Mouse (Mus musculus): Measurements from ENCODE around the gene Unc13c. TPM values are rescaled to one million over a fixed set of nuclear protein-coding genes. Genes with fewer than 3 reads are reported as not detected.

Unc13c gene
- polyA plus RNA-seq, 1 experiment from 2014 or later: 0.19 TPM

GRCm38 (mm10) chr9:73965322-73965915, 3.3 kb downstream of the Unc13c start:
- no peak for ATAC-seq (replicated peaks; ENCODE audit: low FRiP score)
- no peaks in the 10 kb centered on the region for H3K27me3 ChIP-seq (replicated peaks; ENCODE audit: control insufficient read depth, insufficient read depth, low read length)
- 64% methylated on average over 9 of the region's 9 CpGs for WGBS
- no peak overlapping the region for H3K9ac ChIP-seq (ENCODE audit: low read depth, low read length)
- H3K4me2 ChIP-seq: no peak overlapping the region
- H3K4me3 ChIP-seq (ENCODE audit: low read depth, low read length): no peak overlapping the region
- no peak for DNase-seq (ENCODE audit: low spot score)
- no peaks in the 10 kb centered on the region for H3K36me3 ChIP-seq (ENCODE audit: control insufficient read depth, insufficient read depth, low read length)
- H3K9me3 ChIP-seq (ENCODE audit: control insufficient read depth, low read length): no peaks in the 10 kb centered on the region
- H3K27ac ChIP-seq (ENCODE audit: low read depth, low read length): no peak overlapping the region
- H3K4me1 ChIP-seq (replicated peaks; ENCODE audit: control insufficient read depth, insufficient read depth, low read length): no peaks in the 10 kb centered on the region

- no peaks in the 10 kb centered on the region for H3K9me3 ChIP-seq (ENCODE audit: control insufficient read depth, low read length)
- ATAC-seq (replicated peaks; ENCODE audit: low FRiP score) (no peak), DNase-seq (ENCODE audit: low spot score) (no peak)
- H3K36me3 ChIP-seq (ENCODE audit: control insufficient read depth, insufficient read depth, low read length): no peaks in the 10 kb centered on the region
- H3K27me3 ChIP-seq (replicated peaks; ENCODE audit: control insufficient read depth, insufficient read depth, low read length): no peaks in the 10 kb centered on the region
- no peak overlapping the region for H3K4me3 ChIP-seq (ENCODE audit: low read depth, low read length)
- WGBS: 81% methylated on average over 6 of the region's 6 CpGs
- H3K4me2 ChIP-seq: no peak overlapping the region
- no peaks in the 10 kb centered on the region for H3K4me1 ChIP-seq (replicated peaks; ENCODE audit: control insufficient read depth, insufficient read depth, low read length)
- no peak overlapping the region for H3K9ac ChIP-seq (ENCODE audit: low read depth, low read length)
- no peak overlapping the region for H3K27ac ChIP-seq (ENCODE audit: low read depth, low read length)
Observed at GRCm38 (mm10) chr9:73962471-73962870, 6.3 kb downstream of the Unc13c start.

GRCm38 (mm10) chr9:73952331-73952730, 16.4 kb downstream of the Unc13c start:
- no peak for DNase-seq (ENCODE audit: low spot score)
- no peaks in the 10 kb centered on the region for H3K27me3 ChIP-seq (replicated peaks; ENCODE audit: control insufficient read depth, insufficient read depth, low read length)
- no peak overlapping the region for H3K4me3 ChIP-seq (ENCODE audit: low read depth, low read length)
- H3K9ac ChIP-seq (ENCODE audit: low read depth, low read length): no peak overlapping the region
- H3K9me3 ChIP-seq (ENCODE audit: control insufficient read depth, low read length): no peaks in the 10 kb centered on the region
- no peak overlapping the region for H3K4me2 ChIP-seq
- no peaks in the 10 kb centered on the region for H3K4me1 ChIP-seq (replicated peaks; ENCODE audit: control insufficient read depth, insufficient read depth, low read length)
- ATAC-seq (replicated peaks; ENCODE audit: low FRiP score): no peak
- no peaks in the 10 kb centered on the region for H3K36me3 ChIP-seq (ENCODE audit: control insufficient read depth, insufficient read depth, low read length)
- H3K27ac ChIP-seq (ENCODE audit: low read depth, low read length): no peak overlapping the region

GRCm38 (mm10) chr9:73951586-73951985, 17.2 kb downstream of the Unc13c start:
- Histone ChIP-seq H3K27ac (ENCODE audit: low read depth, low read length) (no peak overlapping the region), H3K4me1 (replicated peaks; ENCODE audit: control insufficient read depth, insufficient read depth, low read length) (no peaks in the 10 kb centered on the region), H3K36me3 (ENCODE audit: control insufficient read depth, insufficient read depth, low read length) (no peaks in the 10 kb centered on the region), H3K9ac (ENCODE audit: low read depth, low read length) (no peak overlapping the region), H3K4me2 (no peak overlapping the region), H3K9me3 (ENCODE audit: control insufficient read depth, low read length) (no peaks in the 10 kb centered on the region), H3K4me3 (ENCODE audit: low read depth, low read length) (no peak overlapping the region), H3K27me3 (replicated peaks; ENCODE audit: control insufficient read depth, insufficient read depth, low read length) (no peaks in the 10 kb centered on the region)
- 85% methylated on average over 4 of the region's 4 CpGs for WGBS
- ATAC-seq (replicated peaks; ENCODE audit: low FRiP score) (no peak), DNase-seq (ENCODE audit: low spot score) (no peak)

- H3K9me3 ChIP-seq (ENCODE audit: control insufficient read depth, low read length): no peaks in the 10 kb centered on the region
- H3K27me3 ChIP-seq (replicated peaks; ENCODE audit: control insufficient read depth, insufficient read depth, low read length): no peaks in the 10 kb centered on the region
- H3K4me2 ChIP-seq: no peak overlapping the region
- 72% methylated on average over 4 of the region's 4 CpGs for WGBS
- H3K4me3 ChIP-seq (ENCODE audit: low read depth, low read length): no peak overlapping the region
- H3K4me1 ChIP-seq (replicated peaks; ENCODE audit: control insufficient read depth, insufficient read depth, low read length): no peaks in the 10 kb centered on the region
- H3K9ac ChIP-seq (ENCODE audit: low read depth, low read length): no peak overlapping the region
- DNase-seq (ENCODE audit: low spot score) (no peak), ATAC-seq (replicated peaks; ENCODE audit: low FRiP score) (no peak)
- no peak overlapping the region for H3K27ac ChIP-seq (ENCODE audit: low read depth, low read length)
- H3K36me3 ChIP-seq (ENCODE audit: control insufficient read depth, insufficient read depth, low read length): no peaks in the 10 kb centered on the region
Observed at GRCm38 (mm10) chr9:73934844-73935243, 33.9 kb downstream of the Unc13c start.

- WGBS: 93% methylated on average over 9 of the region's 9 CpGs
- Histone ChIP-seq H3K4me3 (ENCODE audit: low read depth, low read length) (no peak overlapping the region), H3K36me3 (ENCODE audit: control insufficient read depth, insufficient read depth, low read length) (no peaks in the 10 kb centered on the region), H3K27me3 (replicated peaks; ENCODE audit: control insufficient read depth, insufficient read depth, low read length) (no peaks in the 10 kb centered on the region), H3K9ac (ENCODE audit: low read depth, low read length) (no peak overlapping the region), H3K27ac (ENCODE audit: low read depth, low read length) (no peak overlapping the region), H3K4me1 (replicated peaks; ENCODE audit: control insufficient read depth, insufficient read depth, low read length) (no peaks in the 10 kb centered on the region), H3K9me3 (ENCODE audit: control insufficient read depth, low read length) (no peaks in the 10 kb centered on the region), H3K4me2 (no peak overlapping the region)
- DNase-seq (ENCODE audit: low spot score) (no peak), ATAC-seq (replicated peaks; ENCODE audit: low FRiP score) (no peak)
Observed at GRCm38 (mm10) chr9:73931988-73932387, 36.8 kb downstream of the Unc13c start.

GRCm38 (mm10) chr9:73927276-73927675, 41.5 kb downstream of the Unc13c start:
- Histone ChIP-seq H3K4me2 (no peak overlapping the region), H3K27me3 (replicated peaks; ENCODE audit: control insufficient read depth, insufficient read depth, low read length) (no peaks in the 10 kb centered on the region), H3K9ac (ENCODE audit: low read depth, low read length) (no peak overlapping the region), H3K4me1 (replicated peaks; ENCODE audit: control insufficient read depth, insufficient read depth, low read length) (no peaks in the 10 kb centered on the region), H3K4me3 (ENCODE audit: low read depth, low read length) (no peak overlapping the region), H3K36me3 (ENCODE audit: control insufficient read depth, insufficient read depth, low read length) (no peaks in the 10 kb centered on the region), H3K9me3 (ENCODE audit: control insufficient read depth, low read length) (no peaks in the 10 kb centered on the region), H3K27ac (ENCODE audit: low read depth, low read length) (no peak overlapping the region)
- 72% methylated on average over 2 of the region's 2 CpGs for WGBS
- DNase-seq (ENCODE audit: low spot score) (no peak), ATAC-seq (replicated peaks; ENCODE audit: low FRiP score) (no peak)

- Histone ChIP-seq H3K36me3 (ENCODE audit: control insufficient read depth, insufficient read depth, low read length) (no peaks in the 10 kb centered on the region), H3K4me3 (ENCODE audit: low read depth, low read length) (no peak overlapping the region), H3K27me3 (replicated peaks; ENCODE audit: control insufficient read depth, insufficient read depth, low read length) (no peaks in the 10 kb centered on the region), H3K27ac (ENCODE audit: low read depth, low read length) (no peak overlapping the region), H3K9ac (ENCODE audit: low read depth, low read length) (no peak overlapping the region), H3K4me2 (no peak overlapping the region), H3K4me1 (replicated peaks; ENCODE audit: control insufficient read depth, insufficient read depth, low read length) (no peaks in the 10 kb centered on the region), H3K9me3 (ENCODE audit: control insufficient read depth, low read length) (no peaks in the 10 kb centered on the region)
- DNase-seq (ENCODE audit: low spot score) (no peak), ATAC-seq (replicated peaks; ENCODE audit: low FRiP score) (no peak)
- 78% methylated on average over 11 of the region's 11 CpGs for WGBS
Observed at GRCm38 (mm10) chr9:73922449-73923115, 46.2 kb downstream of the Unc13c start.

GRCm38 (mm10) chr9:73905959-73906358, 62.8 kb downstream of the Unc13c start:
- H3K4me2 ChIP-seq: no peak overlapping the region
- no peaks in the 10 kb centered on the region for H3K27me3 ChIP-seq (replicated peaks; ENCODE audit: control insufficient read depth, insufficient read depth, low read length)
- no peak for DNase-seq (ENCODE audit: low spot score)
- no peak overlapping the region for H3K9ac ChIP-seq (ENCODE audit: low read depth, low read length)
- H3K9me3 ChIP-seq (ENCODE audit: control insufficient read depth, low read length): peaks cover 2% of the 10 kb centered on the region
- 64% methylated on average over 4 of the region's 4 CpGs for WGBS
- no peaks in the 10 kb centered on the region for H3K4me1 ChIP-seq (replicated peaks; ENCODE audit: control insufficient read depth, insufficient read depth, low read length)
- H3K27ac ChIP-seq (ENCODE audit: low read depth, low read length): no peak overlapping the region
- no peak overlapping the region for H3K4me3 ChIP-seq (ENCODE audit: low read depth, low read length)
- no peak for ATAC-seq (replicated peaks; ENCODE audit: low FRiP score)
- no peaks in the 10 kb centered on the region for H3K36me3 ChIP-seq (ENCODE audit: control insufficient read depth, insufficient read depth, low read length)

All from liver, embryonic 11.5 days (tissue).